Mouse (Mus musculus) forebrain, embryonic 15.5 days (tissue): ENCODE data around the gene Efna5. TPM values are rescaled to one million over a fixed set of nuclear protein-coding genes. Genes with fewer than 3 reads are reported as not detected.

Experiments
- ATAC-seq: fragments of 200-750 bp; cut with Nextera tagmentation; replicated peaks from 2 replicates; pipeline ENCODE4 v1.8.0; 2017; ENCODE audit warnings: mild to moderate bottlenecking, moderate TSS enrichment, moderate library complexity
- H3K27ac ChIP-seq: fragments of 300-500 bp; sonication (generic); replicated peaks from 2 replicates; pipeline ENCODE4 v1.5.1; 2015; ENCODE audit warnings: mild to moderate bottlenecking, inconsistent platforms
- H3K27me3 ChIP-seq: fragments of 300-500 bp; sonication (generic); 2 replicates; pipeline ENCODE4 v1.6.1; 2015; ENCODE audit warnings: inconsistent platforms
- H3K36me3 ChIP-seq: fragments of 300-500 bp; sonication (generic); 2 replicates; pipeline ENCODE4 v1.6.1; 2015; ENCODE audit warnings: mild to moderate bottlenecking, inconsistent platforms
- H3K4me1 ChIP-seq: fragments of 300-500 bp; sonication (generic); 2 replicates; pipeline ENCODE4 v1.6.1; 2015; ENCODE audit warnings: inconsistent platforms
- H3K4me2 ChIP-seq: fragments of 300-500 bp; sonication (generic); replicated peaks from 2 replicates; pipeline ENCODE4 v1.6.1; 2015; ENCODE audit warnings: mild to moderate bottlenecking, inconsistent platforms
- H3K4me3 ChIP-seq: fragments of 300-500 bp; sonication (generic); 2 replicates; pipeline ENCODE4 v1.5.1; 2015; ENCODE audit warnings: mild to moderate bottlenecking, inconsistent platforms
- H3K9ac ChIP-seq: fragments of 300-500 bp; sonication (generic); replicated peaks from 2 replicates; pipeline ENCODE4 v1.6.1; 2015; ENCODE audit warnings: mild to moderate bottlenecking, inconsistent platforms
- H3K9me3 ChIP-seq: fragments of 300-500 bp; sonication (generic); 2 replicates; pipeline ENCODE4 v1.6.1; 2016; ENCODE audit warnings: inconsistent platforms
- WGBS: fragments of 180-500 bp; shearing (Covaris S2); methylation state at CpG from one replicate; pipeline ENCODE4 v1.1.7; 2015; ENCODE audit warnings: mixed read lengths; 5-methylcytosine and 5-hydroxymethylcytosine counted together
- polyA plus RNA-seq: library from polyadenylated mRNA; unstranded; fragments of >200 nt; fragmentation: Nextera tagmentation; extraction: Ambion mirVana; gene quantifications from 2 replicates; pipeline ENCODE4 v1.2.1, GENCODE M21; 2015

Gene Efna5
- polyA plus RNA-seq, 1 experiment from 2014 or later: 24.6 TPM

DNA sequence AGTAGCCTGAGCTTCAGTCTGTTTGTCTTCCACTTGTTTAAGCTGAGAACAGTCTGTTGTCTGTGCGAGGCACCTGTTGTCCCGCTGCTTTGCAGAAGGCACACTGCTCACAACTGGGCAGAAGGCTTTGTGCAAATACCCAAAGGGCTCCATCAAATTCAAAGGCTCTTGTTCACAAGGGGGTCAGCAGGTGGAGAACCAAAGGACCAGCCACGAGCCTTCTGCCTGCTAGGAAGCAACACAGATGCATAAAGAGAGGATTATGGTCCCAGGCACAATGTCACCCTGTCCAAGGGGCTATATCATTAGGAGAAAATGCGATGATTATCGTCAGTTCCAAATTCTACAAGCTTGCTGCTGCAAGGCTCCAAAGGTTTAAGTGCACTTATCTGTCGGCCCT is 141.1 kb downstream of the Efna5 start:
- WGBS: 33% methylated on average over 6 of the region's 6 CpGs
- Histone ChIP-seq H3K9ac (no peak overlapping the region), H3K4me3 (no peak overlapping the region), H3K27ac (no peak overlapping the region), H3K4me2 (no peak overlapping the region), H3K36me3 (no peaks in the 10 kb centered on the region), H3K4me1 (peaks cover 10% of the 10 kb centered on the region), H3K9me3 (no peaks in the 10 kb centered on the region), H3K27me3 (no peaks in the 10 kb centered on the region)
- ATAC-seq: 0 out of 2 replicates have a peak, but pooled peaks have one; percentile 24

DNA sequence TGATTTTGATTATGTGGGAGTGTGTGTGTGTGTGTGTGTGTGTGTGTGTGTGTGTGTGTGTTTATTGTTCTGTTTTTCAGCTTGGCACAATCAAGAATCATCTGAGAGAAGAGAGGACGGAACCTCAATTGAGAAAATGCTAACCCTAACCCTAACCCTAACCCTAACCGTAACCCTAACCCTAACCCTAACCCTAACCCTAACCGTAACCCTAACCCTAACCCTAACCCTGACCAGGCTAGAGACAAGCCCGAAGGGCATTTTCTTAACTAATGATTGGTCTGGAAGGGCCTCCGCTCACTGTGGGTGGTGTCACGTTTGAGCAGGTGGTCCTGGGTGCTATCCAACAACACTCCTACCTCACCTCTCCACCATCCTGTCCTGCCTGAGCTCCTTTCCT is 143.7 kb downstream of the Efna5 start:
- no peak; the same call in 1 of the 2 replicates for ATAC-seq
- H3K27ac ChIP-seq: no peak overlapping the region
- H3K36me3 ChIP-seq: no peaks in the 10 kb centered on the region
- no peak overlapping the region for H3K4me3 ChIP-seq
- peaks cover 24% of the 10 kb centered on the region for H3K4me1 ChIP-seq
- H3K4me2 ChIP-seq: no peak overlapping the region
- 92% methylated on average over 6 of the region's 6 CpGs for WGBS
- no peaks in the 10 kb centered on the region for H3K27me3 ChIP-seq
- no peak overlapping the region for H3K9ac ChIP-seq
- H3K9me3 ChIP-seq: no peaks in the 10 kb centered on the region

DNA sequence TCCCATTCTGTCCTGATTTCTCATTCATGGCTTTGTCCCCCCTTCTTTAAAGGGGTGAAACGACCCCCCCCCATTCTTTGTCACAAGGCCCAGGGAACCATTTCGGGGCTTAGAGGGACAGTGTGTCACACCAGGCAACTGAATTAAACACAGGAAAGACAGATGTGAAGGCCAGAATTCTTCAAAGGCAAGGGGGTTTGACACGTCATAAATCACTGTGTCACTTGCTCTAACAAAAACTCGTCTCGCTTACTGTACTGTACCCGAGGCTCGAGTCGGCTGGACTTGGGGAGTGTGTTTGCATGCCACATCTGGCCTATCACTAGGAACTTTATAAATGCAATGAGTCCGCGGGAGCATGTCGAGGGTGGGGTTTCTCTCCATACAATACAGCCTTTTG is 145.2 kb downstream of the Efna5 start:
- ATAC-seq: no peak
- 38% methylated on average over 11 of the region's 11 CpGs for WGBS

DNA sequence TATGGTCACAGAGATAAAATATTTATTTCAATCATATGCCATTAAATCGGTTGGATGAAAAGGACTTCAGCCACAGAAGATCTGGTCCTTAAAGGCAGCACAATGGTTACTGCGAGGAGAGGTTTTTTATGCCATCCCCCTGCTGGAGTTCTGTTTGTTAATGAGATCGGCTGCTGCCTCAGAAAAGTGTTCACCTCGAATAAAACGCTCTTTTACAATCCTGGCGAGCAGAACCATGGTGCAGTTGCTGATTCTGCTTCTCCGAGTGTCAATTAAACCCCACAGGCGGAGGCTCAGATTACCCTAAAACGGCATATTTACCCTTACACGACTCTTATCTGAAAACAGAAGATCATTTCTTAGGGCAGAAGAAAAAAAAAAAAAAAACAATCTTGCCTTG is 146.2 kb downstream of the Efna5 start:
- no peak overlapping the region for H3K9ac ChIP-seq
- ATAC-seq: no peak
- no peaks in the 10 kb centered on the region for H3K27me3 ChIP-seq
- H3K4me2 ChIP-seq: no peak overlapping the region
- no peak overlapping the region for H3K27ac ChIP-seq
- H3K36me3 ChIP-seq: no peaks in the 10 kb centered on the region
- H3K4me3 ChIP-seq: no peak overlapping the region
- no peaks in the 10 kb centered on the region for H3K9me3 ChIP-seq
- peaks cover 19% of the 10 kb centered on the region for H3K4me1 ChIP-seq
- WGBS: 3% methylated on average over 10 of the region's 10 CpGs

More for the DNA sequence above, 145.2 kb downstream of the Efna5 start:
- Histone ChIP-seq H3K4me3 (no peak overlapping the region), H3K27me3 (no peaks in the 10 kb centered on the region), H3K36me3 (no peaks in the 10 kb centered on the region), H3K4me1 (peaks cover 24% of the 10 kb centered on the region), H3K9me3 (no peaks in the 10 kb centered on the region), H3K27ac (no peak overlapping the region), H3K4me2 (no peak overlapping the region), H3K9ac (no peak overlapping the region)

DNA sequence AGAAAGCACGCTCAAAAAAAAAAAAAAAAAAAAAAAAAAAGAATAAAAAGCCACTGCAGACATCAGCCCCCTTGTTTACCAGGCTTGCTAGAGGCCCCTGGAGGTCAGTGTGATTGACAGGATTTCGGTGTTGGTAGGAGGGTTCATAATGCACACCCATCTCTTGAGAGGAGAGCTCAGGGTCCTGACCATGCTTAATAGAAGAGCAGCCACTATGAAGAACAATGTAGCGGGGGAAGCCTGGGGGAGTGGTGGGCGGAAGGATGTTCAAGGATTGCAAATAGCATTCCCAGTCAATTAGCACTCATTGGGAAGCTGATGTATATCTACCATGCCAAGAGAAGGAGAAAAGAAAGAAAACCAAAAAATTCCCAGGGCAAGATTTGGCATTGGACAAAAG is 147.1 kb downstream of the Efna5 start:
- H3K27ac ChIP-seq: no peak overlapping the region
- H3K4me3 ChIP-seq: no peak overlapping the region
- H3K4me2 ChIP-seq: no peak overlapping the region
- 12% methylated on average over 4 of the region's 4 CpGs for WGBS
- H3K4me1 ChIP-seq: peaks cover 18% of the 10 kb centered on the region
- no peak overlapping the region for H3K9ac ChIP-seq
- H3K9me3 ChIP-seq: no peaks in the 10 kb centered on the region
- H3K36me3 ChIP-seq: no peaks in the 10 kb centered on the region
- ATAC-seq: no peak
- H3K27me3 ChIP-seq: no peaks in the 10 kb centered on the region

DNA sequence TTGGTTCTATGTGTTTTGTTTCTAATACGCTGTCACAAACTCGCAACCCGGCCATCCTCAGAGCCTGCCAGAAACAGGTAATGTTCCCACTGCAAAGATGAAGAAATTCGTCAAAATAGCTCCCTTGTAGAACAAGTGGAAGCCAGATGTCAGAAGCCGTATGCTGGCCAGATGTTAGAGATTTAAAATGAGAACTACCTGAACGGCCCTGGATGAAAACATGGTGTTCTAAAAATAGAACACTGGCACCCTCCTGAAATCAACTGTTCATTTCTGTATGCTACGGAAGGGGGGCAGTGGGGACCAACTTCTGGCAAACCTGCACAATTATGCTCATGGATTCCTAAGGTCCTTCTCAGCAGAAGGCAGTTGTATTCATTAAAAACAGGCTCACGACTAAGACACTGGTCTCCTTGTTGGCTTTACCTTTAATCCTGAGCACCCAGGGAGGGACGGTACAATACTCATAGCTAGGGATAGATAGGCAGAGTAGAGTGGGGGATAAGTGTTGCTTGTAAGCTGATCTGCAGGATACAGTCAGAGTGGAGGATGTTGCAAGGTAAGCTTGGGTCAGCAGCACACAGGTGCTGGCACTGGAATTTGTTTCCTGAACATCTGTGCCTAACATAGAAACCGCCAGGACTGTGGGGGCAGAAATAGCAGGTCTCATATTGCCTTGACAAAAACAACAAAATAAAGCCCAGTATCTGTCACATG is 151.2 kb downstream of the Efna5 start:
- Histone ChIP-seq H3K27ac (no peak overlapping the region), H3K4me1 (peaks cover 18% of the 10 kb centered on the region), H3K4me3 (no peak overlapping the region), H3K36me3 (no peaks in the 10 kb centered on the region), H3K4me2 (no peak overlapping the region), H3K27me3 (no peaks in the 10 kb centered on the region), H3K9ac (no peak overlapping the region), H3K9me3 (no peaks in the 10 kb centered on the region)
- WGBS: 65% methylated on average over 10 of the region's 10 CpGs
- no peak for ATAC-seq

DNA sequence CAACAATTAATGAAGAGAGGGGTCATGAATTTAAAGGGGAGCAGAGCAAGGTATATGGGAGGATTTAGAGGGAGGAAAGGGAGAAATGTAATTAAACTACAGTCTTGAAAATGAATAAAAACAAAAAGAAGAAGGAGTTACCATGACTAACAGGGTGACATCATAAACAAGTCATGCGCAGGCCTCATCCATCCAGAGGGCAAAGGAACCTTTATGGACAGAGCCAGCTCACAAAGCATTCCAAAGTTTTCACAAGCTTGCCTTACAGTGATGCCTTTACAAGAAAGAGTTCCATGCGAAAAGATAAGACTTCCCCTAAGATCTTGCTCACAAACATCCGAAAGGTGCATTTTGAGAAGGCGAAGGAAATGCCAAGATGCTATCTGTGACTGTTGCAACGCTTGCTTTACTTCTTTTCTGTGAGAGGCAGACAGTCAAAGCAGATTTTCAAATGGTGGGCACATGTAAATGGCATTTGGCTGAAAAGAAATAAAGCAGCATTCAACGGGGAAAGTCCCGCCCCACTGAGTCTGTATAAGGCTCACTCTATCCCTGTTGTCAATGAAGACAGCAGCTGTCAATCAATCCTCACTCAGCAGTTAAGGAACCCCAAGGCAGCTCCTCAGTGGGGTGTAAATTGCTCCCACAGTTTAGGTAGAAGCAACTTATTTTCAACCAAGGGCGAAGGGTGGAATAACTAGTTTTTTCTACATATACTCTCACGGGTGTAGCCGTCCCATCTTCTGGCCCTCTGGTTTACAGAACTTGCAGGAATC is 152.8 kb downstream of the Efna5 start:
- Histone ChIP-seq H3K9ac (no peak overlapping the region), H3K4me3 (no peak overlapping the region), H3K27me3 (no peaks in the 10 kb centered on the region), H3K4me1 (peaks cover 6% of the 10 kb centered on the region; the same call in 1 of the 2 replicates), H3K36me3 (no peaks in the 10 kb centered on the region), H3K27ac (no peak overlapping the region), H3K4me2 (no peak overlapping the region), H3K9me3 (no peaks in the 10 kb centered on the region)
- 16% methylated on average over 10 of the region's 10 CpGs for WGBS
- 0 out of 2 replicates have a peak, but pooled peaks have one; percentile 60 for ATAC-seq

DNA sequence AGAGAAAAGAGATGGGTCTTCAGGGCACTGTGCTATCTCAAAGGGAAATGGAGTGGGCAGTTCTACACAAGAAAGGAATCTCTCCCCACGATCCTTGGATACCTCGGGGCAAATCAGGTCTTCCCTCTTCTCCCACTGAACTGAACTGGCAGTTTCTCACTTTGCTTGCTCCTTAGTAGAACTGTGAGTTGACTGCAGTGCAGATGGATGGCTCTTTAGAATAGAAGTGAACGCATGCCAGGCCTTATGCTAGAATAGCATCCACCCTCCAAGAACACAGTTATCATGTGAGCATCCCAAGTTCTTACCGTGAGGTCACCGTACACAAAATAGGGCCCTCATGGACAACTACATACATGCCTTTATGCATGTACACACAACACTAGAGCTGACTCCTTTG is 155.0 kb downstream of the Efna5 start:
- ATAC-seq: no peak
- no peaks in the 10 kb centered on the region for H3K36me3 ChIP-seq
- H3K27me3 ChIP-seq: no peaks in the 10 kb centered on the region
- WGBS: 90% methylated on average over 5 of the region's 5 CpGs
- H3K9ac ChIP-seq: no peak overlapping the region
- H3K4me3 ChIP-seq: no peak overlapping the region
- H3K4me1 ChIP-seq: peaks cover 6% of the 10 kb centered on the region; the same call in 1 of the 2 replicates
- no peaks in the 10 kb centered on the region for H3K9me3 ChIP-seq
- no peak overlapping the region for H3K4me2 ChIP-seq
- no peak overlapping the region for H3K27ac ChIP-seq

DNA sequence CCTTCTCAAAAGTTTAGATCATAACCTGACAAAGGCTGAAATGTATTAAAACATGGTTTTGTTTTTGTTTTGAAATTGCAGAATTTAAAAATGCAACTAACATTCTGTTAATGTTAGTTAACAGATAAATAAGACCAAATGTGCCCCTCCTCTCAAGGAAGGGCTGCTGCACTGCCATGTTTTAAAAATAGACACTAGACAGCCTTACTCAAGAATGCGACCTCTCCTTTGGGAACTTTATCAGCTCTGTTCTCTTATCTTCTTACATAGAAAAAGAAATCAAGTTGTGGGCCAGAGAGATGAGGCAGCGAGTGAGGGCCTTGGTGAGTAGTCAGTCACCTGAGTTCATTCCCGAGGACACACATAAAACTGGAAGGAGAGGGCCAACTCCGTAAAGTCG is 158.2 kb downstream of the Efna5 start:
- H3K4me1 ChIP-seq: no peaks in the 10 kb centered on the region
- no peak overlapping the region for H3K9ac ChIP-seq
- H3K36me3 ChIP-seq: no peaks in the 10 kb centered on the region
- no peaks in the 10 kb centered on the region for H3K27me3 ChIP-seq
- H3K4me2 ChIP-seq: no peak overlapping the region
- ATAC-seq: no peak
- no peaks in the 10 kb centered on the region for H3K9me3 ChIP-seq
- H3K4me3 ChIP-seq: no peak overlapping the region
- 92% methylated on average over 5 of the region's 5 CpGs for WGBS
- no peak overlapping the region for H3K27ac ChIP-seq

DNA sequence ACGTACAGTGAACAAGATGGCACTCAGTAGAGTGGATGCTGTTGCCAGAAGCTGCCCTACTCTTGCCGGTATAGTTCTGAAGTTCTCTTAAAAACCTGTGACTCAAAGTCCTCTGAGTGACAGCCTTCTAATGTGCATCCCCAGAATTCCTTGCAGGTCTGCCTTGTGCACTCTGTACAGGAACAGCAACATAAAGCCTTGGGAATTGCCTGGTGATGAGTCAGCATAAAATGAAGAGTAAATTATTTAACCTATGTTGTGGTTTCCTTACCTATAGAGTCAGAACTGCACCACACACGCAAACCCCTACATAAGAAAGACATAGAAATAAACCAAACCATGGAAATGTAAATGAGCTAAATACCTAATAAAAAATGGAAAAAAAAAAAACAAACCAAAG is 159.5 kb downstream of the Efna5 start:
- H3K9ac ChIP-seq: no peak overlapping the region
- H3K27ac ChIP-seq: no peak overlapping the region
- peaks cover 6% of the 10 kb centered on the region; the same call in 1 of the 2 replicates for H3K4me1 ChIP-seq
- H3K4me2 ChIP-seq: no peak overlapping the region
- 85% methylated on average over 3 of the region's 3 CpGs for whole genome bisulfite sequencing
- no peaks in the 10 kb centered on the region for H3K9me3 ChIP-seq
- ATAC-seq: no peak
- H3K4me3 ChIP-seq: no peak overlapping the region
- no peaks in the 10 kb centered on the region for H3K36me3 ChIP-seq
- no peaks in the 10 kb centered on the region for H3K27me3 ChIP-seq

DNA sequence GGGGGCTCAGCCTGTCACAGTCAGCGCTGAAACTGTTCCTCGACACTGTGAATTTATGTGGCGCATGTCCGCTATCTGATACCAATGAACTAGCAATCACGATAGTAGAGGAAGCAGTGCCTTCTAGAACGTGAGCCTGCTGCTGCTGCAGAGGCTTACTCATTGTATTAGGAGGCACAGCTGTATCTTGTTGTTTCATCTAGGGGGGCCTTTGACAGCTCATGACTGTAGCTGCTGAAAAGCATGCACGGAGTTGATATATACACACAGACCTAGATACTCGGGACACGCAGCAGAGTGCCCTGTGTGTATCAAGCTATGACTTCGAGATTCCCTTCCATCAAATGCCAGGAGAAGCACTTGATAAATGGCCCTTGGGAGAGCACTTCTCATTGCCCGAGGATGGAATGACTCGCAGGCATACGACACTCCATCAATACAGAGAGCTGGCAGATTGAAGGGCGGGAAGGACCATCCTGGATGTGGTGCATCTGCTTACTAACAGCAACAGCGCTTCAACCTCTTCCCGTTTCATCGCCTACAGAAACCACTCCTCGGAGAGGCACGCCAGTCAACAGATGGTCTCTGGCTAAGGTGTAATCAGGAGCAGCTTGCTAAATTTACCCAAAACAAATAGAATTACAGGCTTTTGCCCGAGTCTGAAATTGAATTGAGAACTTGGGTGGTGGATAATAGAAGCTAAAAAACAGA is 160.2 kb downstream of the Efna5 start:
- Histone ChIP-seq H3K4me1 (peaks cover 6% of the 10 kb centered on the region; the same call in 1 of the 2 replicates), H3K27me3 (no peaks in the 10 kb centered on the region), H3K9me3 (no peaks in the 10 kb centered on the region), H3K36me3 (no peaks in the 10 kb centered on the region), H3K9ac (no peak overlapping the region), H3K4me2 (no peak overlapping the region), H3K27ac (no peak overlapping the region), H3K4me3 (no peak overlapping the region)
- ATAC-seq: peak; percentile 36
- 72% methylated on average over 20 of the region's 20 CpGs for WGBS
